Mouse (Mus musculus) brain, embryonic 14.5 days (tissue): ENCODE results near the gene Cflar.

Source experiments
- CTCF ChIP-seq: fragments of 200-500 bp; IDR thresholded peaks from 2 replicates; pipeline ENCODE4 v1.5.1; 2012; ENCODE audit warnings: inconsistent platforms, mild to moderate bottlenecking, moderate library complexity, borderline replicate concordance; ENCODE audit not compliant: insufficient read depth, insufficient read length; ENCODE audit errors: extremely low read depth
- POLR2A ChIP-seq: fragments of 200-500 bp; IDR thresholded peaks from 2 replicates; pipeline ENCODE4 v1.6.1; 2012; ENCODE audit warnings: mild to moderate bottlenecking, inconsistent platforms, borderline replicate concordance; ENCODE audit not compliant: poor library complexity, insufficient read depth, insufficient read length, severe bottlenecking; ENCODE audit errors: extremely low read depth

DNA sequence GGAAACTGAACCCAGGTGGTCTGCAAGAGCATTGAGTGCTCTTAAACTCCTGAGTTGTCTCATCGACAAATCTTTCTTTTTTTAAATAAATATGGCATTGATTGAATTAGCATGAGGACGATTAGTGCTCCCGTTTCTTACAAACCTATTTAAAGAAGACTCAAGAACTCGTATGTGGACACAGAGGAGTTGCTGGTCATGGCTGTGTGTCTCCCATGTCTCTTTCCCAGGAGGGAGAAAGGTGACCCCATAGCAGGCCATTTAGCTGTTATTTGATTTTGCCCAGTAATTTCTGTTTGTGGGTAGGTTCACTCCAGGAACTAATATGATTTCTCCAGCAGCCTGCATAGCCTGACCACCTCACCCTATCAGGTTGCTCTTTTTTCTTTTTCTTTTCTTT, 85.5 kb downstream of the Cflar start:
- no peak for TF ChIP-seq CTCF
- TF ChIP-seq POLR2A, result no peak
